Mouse (Mus musculus) lung, postnatal 0 days (tissue): ENCODE results near the gene Cfb.

Source experiments
- CTCF ChIP-seq: IDR thresholded peaks from 2 replicates; pipeline ENCODE4 v1.5.1; 2016; ENCODE audit warnings: antibody characterized with exemption, mild to moderate bottlenecking
- EP300 ChIP-seq: IDR thresholded peaks from 2 replicates; pipeline ENCODE4 v1.6.1; 2016; ENCODE audit warnings: antibody characterized with exemption, mild to moderate bottlenecking, control low read depth

- TF ChIP-seq CTCF (no peak), EP300 (no peak)
Measured at GRCm38 (mm10) chr17:34884704-34885103, 22.4 kb upstream of the Cfb start.
